Mouse (Mus musculus) heart, adult 9 months (tissue): ENCODE measurements around the gene Cox17.
A peak's percentile ranks its signal among the peaks of the same experiment; 100 is the strongest.

Experiments
- DNase-seq, 2 experiments: peaks; one replicate each; pipeline ENCODE4 v3.0.0; 2022; ENCODE audit warnings: low spot score in 2 of 2

Gene Cox17

GRCm38 (mm10) chr16:38392126-38392894 is 45.5 kb downstream of the Cox17 start:
- peak; percentile 90 to 91 for DNase-seq

- DNase-seq, result peak; percentile 70 to 73
Observed at GRCm38 (mm10) chr16:38394191-38394618, 47.4 kb downstream of the Cox17 start.

- DNase-seq, result no peak
Observed at GRCm38 (mm10) chr16:38395060-38395730, 48.4 kb downstream of the Cox17 start.

- DNase-seq, result peak; percentile 47 to 74
Observed at GRCm38 (mm10) chr16:38396155-38396554, 49.4 kb downstream of the Cox17 start.

GRCm38 (mm10) chr16:38398266-38398665 is 51.5 kb downstream of the Cox17 start:
- DNase-seq, result no peak

- DNase-seq, result no peak
Observed at GRCm38 (mm10) chr16:38399076-38399475, 52.3 kb downstream of the Cox17 start.

- peak; percentile 68 to 71 for DNase-seq
Observed at GRCm38 (mm10) chr16:38399531-38400231, 52.9 kb downstream of the Cox17 start.

GRCm38 (mm10) chr16:38400311-38400960 is 53.6 kb downstream of the Cox17 start:
- no peak for DNase-seq

GRCm38 (mm10) chr16:38401468-38401867 is 54.7 kb downstream of the Cox17 start:
- DNase-seq, result no peak
